Mouse (Mus musculus) bone marrow, adult 2 months (tissue): ENCODE measurements around the gene Ttc33.

Source experiments
- CTCF ChIP-seq: fragments of 200-500 bp; IDR thresholded peaks from 2 replicates; pipeline ENCODE4 v1.5.1; 2011; ENCODE audit warnings: low read length, control low read depth; ENCODE audit not compliant: control insufficient read depth, insufficient read depth
- POLR2A ChIP-seq: fragments of 200-500 bp; IDR thresholded peaks from 2 replicates; pipeline ENCODE4 v1.6.1; 2011; ENCODE audit warnings: low read depth, mild to moderate bottlenecking, control low read depth, low read length, borderline replicate concordance; ENCODE audit not compliant: control insufficient read depth

DNA sequence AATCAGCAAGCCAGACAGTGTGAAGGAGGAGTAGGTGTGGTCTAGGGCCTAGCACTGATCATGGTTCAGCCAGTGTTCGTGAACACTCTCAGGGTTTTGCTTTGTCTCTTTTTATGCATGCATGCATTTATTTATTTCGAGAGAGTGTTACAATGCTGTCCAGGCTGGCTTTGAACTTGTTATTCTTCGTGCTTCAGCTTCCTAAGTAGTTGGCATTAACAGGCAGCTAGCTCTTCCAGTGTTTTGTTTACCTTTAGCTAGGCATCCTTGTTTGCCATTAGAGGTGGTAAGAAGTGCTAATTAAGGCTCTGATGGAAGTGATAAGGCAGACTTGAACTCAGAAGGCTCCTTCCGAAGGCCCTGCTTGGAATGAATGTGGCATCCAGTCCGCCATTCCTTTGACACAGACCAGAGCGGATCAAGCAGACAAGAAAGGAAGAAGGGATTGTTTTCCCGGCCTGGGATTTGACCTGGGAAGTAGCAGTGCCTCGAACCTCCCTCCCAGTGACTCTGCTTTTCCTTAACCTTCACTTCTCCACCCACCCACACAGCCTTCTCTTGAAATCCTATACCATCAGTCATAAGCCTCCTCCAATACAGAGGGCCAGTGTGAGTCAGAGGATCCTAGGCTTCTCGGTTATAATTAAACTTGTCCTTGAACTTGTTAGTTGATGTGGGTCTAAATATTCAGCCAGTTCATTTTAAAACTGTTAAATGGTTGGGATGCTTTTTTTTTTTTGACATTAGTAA lies 40.0 kb upstream of the Ttc33 start:
- TF ChIP-seq POLR2A: no peak
- TF ChIP-seq CTCF: no peak
